Mouse (Mus musculus): ENCODE data around the gene Ccdc180.

- TF ChIP-seq POLR2A (IDR thresholded peaks at IDR 0.05; ENCODE audit: borderline replicate concordance, insufficient read depth, low read length) (no peak), CTCF (IDR thresholded peaks at IDR 0.05; ENCODE audit: borderline replicate concordance, insufficient read depth, low read depth, low read length) (no peak)
Observed at GRCm38 (mm10) chr4:45969051-45969450, 78.9 kb downstream of the Ccdc180 start.

Data from cerebellum, adult 2 months (tissue).